Mouse (Mus musculus) heart, adult 2 months (tissue): ENCODE results near the gene P4ha1.

Experiments
- CTCF ChIP-seq: fragments of 200-600 bp; IDR thresholded peaks from 2 replicates; pipeline ENCODE4 v1.8.1; 2022; ENCODE audit warnings: antibody characterized with exemption, mild to moderate bottlenecking, moderate library complexity
- EP300 ChIP-seq: fragments of 200-500 bp; IDR thresholded peaks from 2 replicates; pipeline ENCODE4 v1.6.1; 2011; ENCODE audit warnings: low read depth, low read length, control low read depth; ENCODE audit not compliant: insufficient read depth
- POLR2A ChIP-seq: fragments of 200-500 bp; IDR thresholded peaks from 2 replicates; pipeline ENCODE4 v1.6.1; 2011; ENCODE audit warnings: mild to moderate bottlenecking, low read depth, low read length, control low read depth; ENCODE audit not compliant: insufficient read depth

GRCm38 (mm10) chr10:59369426-59369825 is 46.3 kb downstream of the P4ha1 start:
- TF ChIP-seq POLR2A (no peak), CTCF (no peak), EP300 (no peak)
